Mouse (Mus musculus): ENCODE results near the gene Usp35. TPM values are rescaled to one million over a fixed set of nuclear protein-coding genes. Genes with fewer than 3 reads are reported as not detected.

Usp35 gene
- polyA plus RNA-seq, 1 experiment: 22.9 TPM

DNA sequence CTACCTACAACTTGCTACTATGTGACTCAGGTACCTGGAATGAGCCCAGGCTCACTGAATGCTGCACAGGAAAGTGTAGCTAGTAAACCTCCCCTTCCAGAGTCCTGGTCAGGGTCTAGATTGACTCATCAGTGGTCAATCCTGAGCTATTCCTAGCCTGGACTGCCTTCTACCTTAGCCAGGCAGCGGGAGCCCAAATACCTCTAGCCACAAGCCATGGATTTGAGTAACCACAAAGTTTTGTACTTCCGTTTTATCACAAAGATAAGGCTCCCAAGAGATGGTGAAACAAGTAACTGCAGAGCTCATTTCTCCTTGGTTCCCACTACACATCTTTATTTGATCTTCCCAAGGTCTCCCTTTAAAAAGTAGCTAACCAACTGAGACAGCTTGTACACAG lies 30.9 kb downstream of the Usp35 start:
- TF ChIP-seq POLR2A (IDR thresholded peaks at IDR 0.05; ENCODE audit: control insufficient read depth, extremely low read depth, insufficient read depth, low read length, poor library complexity) (no peak), CTCF (IDR thresholded peaks at IDR 0.05; ENCODE audit: borderline replicate concordance, control insufficient read depth, extremely low read depth, insufficient read depth, low read length, poor library complexity) (no peak)

DNA sequence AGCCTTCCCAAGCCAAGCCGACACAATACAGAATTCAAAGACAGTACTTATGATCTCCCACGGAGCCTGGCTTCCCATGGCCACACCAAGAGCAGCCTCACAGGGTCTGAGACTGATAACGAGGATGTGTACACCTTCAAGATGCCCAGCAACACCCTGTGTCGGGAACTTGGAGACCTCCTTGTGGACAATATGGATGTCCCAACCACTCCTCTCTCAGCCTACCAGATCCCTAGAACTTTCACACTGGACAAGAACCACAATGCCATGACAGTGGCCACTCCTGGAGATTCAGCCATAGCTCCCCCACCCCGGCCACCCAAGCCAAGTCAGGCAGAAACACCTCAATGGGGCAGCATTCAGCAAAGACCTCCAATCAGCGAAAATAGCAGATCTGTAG lies 32.9 kb downstream of the Usp35 start:
- TF ChIP-seq POLR2A (IDR thresholded peaks at IDR 0.05; ENCODE audit: control insufficient read depth, extremely low read depth, insufficient read depth, low read length, poor library complexity) (no peak), CTCF (IDR thresholded peaks at IDR 0.05; ENCODE audit: borderline replicate concordance, control insufficient read depth, extremely low read depth, insufficient read depth, low read length, poor library complexity) (no peak)
- no peak for DNase-seq

More for the DNA sequence above, 30.9 kb downstream of the Usp35 start:
- Histone ChIP-seq H3K4me3 (ENCODE audit: control insufficient read depth, insufficient read depth, low read length) (no peak overlapping the region), H3K36me3 (ENCODE audit: control insufficient read depth, insufficient read depth, low read length) (no peaks in the 10 kb centered on the region), H3K27ac (ENCODE audit: control insufficient read depth, insufficient read depth, low read length) (no peak overlapping the region), H3K27me3 (ENCODE audit: control insufficient read depth, insufficient read depth, low read length) (no peaks in the 10 kb centered on the region), H3K4me1 (replicated peaks; ENCODE audit: control insufficient read depth, insufficient read depth, low read length) (no peaks in the 10 kb centered on the region)
- 63% methylated on average over 2 of the region's 2 CpGs for WGBS
- DNase-seq: no peak

DNA sequence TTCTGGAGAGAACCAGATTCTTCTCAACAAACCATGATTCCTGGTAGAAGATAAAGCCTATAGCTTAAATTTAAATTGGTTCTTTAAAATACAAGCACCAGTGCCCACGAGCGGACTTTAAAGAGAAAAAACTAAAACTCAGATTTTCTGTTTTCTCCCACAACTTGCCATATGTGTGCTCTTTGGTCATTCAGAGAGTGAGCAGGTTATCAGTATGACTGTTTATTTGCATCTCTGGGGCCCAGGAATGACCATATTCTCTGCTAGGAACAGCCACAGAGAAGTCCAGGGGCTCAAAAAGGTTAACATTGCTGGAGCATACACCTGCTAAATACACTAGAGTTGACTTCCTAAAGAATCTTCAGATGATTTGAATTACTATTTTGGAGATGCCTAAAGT lies 33.5 kb downstream of the Usp35 start:
- no peak for DNase-seq
- Histone ChIP-seq H3K4me1 (replicated peaks; ENCODE audit: control insufficient read depth, insufficient read depth, low read length) (no peaks in the 10 kb centered on the region), H3K27me3 (ENCODE audit: control insufficient read depth, insufficient read depth, low read length) (no peaks in the 10 kb centered on the region), H3K27ac (ENCODE audit: control insufficient read depth, insufficient read depth, low read length) (no peak overlapping the region), H3K4me3 (ENCODE audit: control insufficient read depth, insufficient read depth, low read length) (no peak overlapping the region), H3K36me3 (ENCODE audit: control insufficient read depth, insufficient read depth, low read length) (no peaks in the 10 kb centered on the region)
- TF ChIP-seq CTCF (IDR thresholded peaks at IDR 0.05; ENCODE audit: borderline replicate concordance, control insufficient read depth, extremely low read depth, insufficient read depth, low read length, poor library complexity) (no peak), POLR2A (IDR thresholded peaks at IDR 0.05; ENCODE audit: control insufficient read depth, extremely low read depth, insufficient read depth, low read length, poor library complexity) (no peak)
- WGBS: 96% methylated on average over 2 of the region's 2 CpGs

More for the DNA sequence above, 32.9 kb downstream of the Usp35 start:
- Histone ChIP-seq H3K4me3 (ENCODE audit: control insufficient read depth, insufficient read depth, low read length) (no peak overlapping the region), H3K27me3 (ENCODE audit: control insufficient read depth, insufficient read depth, low read length) (no peaks in the 10 kb centered on the region), H3K4me1 (replicated peaks; ENCODE audit: control insufficient read depth, insufficient read depth, low read length) (no peaks in the 10 kb centered on the region), H3K27ac (ENCODE audit: control insufficient read depth, insufficient read depth, low read length) (no peak overlapping the region), H3K36me3 (ENCODE audit: control insufficient read depth, insufficient read depth, low read length) (no peaks in the 10 kb centered on the region)
- WGBS: 94% methylated on average over 6 of the region's 6 CpGs

DNA sequence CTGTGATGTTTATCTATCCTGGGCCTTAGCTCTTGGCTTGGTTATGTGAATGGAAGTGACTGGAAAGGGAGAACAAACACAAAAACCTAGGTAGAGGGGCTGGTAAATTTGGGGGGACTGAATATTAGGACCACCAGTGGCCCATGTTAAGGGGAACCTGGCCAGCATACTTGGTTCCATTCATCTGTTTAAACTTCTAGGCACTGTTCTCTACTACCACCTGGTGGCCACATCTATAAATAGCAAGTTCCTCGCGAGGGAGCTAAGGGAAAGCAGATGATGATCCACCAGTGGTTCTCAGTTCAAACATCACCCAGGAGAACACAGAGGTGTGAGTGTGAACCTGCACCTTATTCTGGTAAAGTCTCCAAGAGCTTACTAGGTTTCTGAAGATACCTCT lies 34.4 kb downstream of the Usp35 start:
- H3K27me3 ChIP-seq (ENCODE audit: control insufficient read depth, insufficient read depth, low read length): no peaks in the 10 kb centered on the region
- no peaks in the 10 kb centered on the region for H3K36me3 ChIP-seq (ENCODE audit: control insufficient read depth, insufficient read depth, low read length)
- H3K27ac ChIP-seq (ENCODE audit: control insufficient read depth, insufficient read depth, low read length): no peak overlapping the region
- no peak for TF ChIP-seq POLR2A (IDR thresholded peaks at IDR 0.05; ENCODE audit: control insufficient read depth, extremely low read depth, insufficient read depth, low read length, poor library complexity)
- TF ChIP-seq CTCF (IDR thresholded peaks at IDR 0.05; ENCODE audit: borderline replicate concordance, control insufficient read depth, extremely low read depth, insufficient read depth, low read length, poor library complexity): no peak
- no peaks in the 10 kb centered on the region for H3K4me1 ChIP-seq (replicated peaks; ENCODE audit: control insufficient read depth, insufficient read depth, low read length)
- DNase-seq: peak; percentile 42
- no peak overlapping the region for H3K4me3 ChIP-seq (ENCODE audit: control insufficient read depth, insufficient read depth, low read length)
- WGBS: 0% methylated on average over 2 of the region's 2 CpGs

DNA sequence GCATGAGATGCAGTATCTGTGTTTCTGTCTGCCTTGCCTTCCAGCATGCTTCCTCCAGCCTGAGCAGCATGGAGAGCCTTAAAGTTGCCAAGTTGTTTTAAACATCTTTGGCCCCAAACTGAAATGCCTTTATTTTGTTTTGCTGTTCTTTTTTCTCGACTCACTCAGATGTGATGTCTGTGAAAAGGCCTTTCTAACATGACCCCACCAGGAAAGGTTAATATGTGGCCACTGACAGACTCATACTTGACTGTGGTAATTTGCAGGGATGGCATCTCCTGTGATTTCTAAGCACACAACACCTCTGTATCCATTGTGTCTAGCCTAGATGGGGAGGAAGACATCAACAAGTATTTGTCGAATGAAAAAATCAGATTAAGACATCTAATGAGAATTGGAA lies 34.8 kb downstream of the Usp35 start:
- TF ChIP-seq POLR2A (IDR thresholded peaks at IDR 0.05; ENCODE audit: control insufficient read depth, extremely low read depth, insufficient read depth, low read length, poor library complexity): no peak
- no peak for TF ChIP-seq CTCF (IDR thresholded peaks at IDR 0.05; ENCODE audit: borderline replicate concordance, control insufficient read depth, extremely low read depth, insufficient read depth, low read length, poor library complexity)
- no peak for DNase-seq
- no peak overlapping the region for H3K27ac ChIP-seq (ENCODE audit: control insufficient read depth, insufficient read depth, low read length)
- H3K4me1 ChIP-seq (replicated peaks; ENCODE audit: control insufficient read depth, insufficient read depth, low read length): no peaks in the 10 kb centered on the region
- WGBS: 71% methylated on average over 2 of the region's 2 CpGs
- H3K36me3 ChIP-seq (ENCODE audit: control insufficient read depth, insufficient read depth, low read length): no peaks in the 10 kb centered on the region
- no peaks in the 10 kb centered on the region for H3K27me3 ChIP-seq (ENCODE audit: control insufficient read depth, insufficient read depth, low read length)
- H3K4me3 ChIP-seq (ENCODE audit: control insufficient read depth, insufficient read depth, low read length): no peak overlapping the region

DNA sequence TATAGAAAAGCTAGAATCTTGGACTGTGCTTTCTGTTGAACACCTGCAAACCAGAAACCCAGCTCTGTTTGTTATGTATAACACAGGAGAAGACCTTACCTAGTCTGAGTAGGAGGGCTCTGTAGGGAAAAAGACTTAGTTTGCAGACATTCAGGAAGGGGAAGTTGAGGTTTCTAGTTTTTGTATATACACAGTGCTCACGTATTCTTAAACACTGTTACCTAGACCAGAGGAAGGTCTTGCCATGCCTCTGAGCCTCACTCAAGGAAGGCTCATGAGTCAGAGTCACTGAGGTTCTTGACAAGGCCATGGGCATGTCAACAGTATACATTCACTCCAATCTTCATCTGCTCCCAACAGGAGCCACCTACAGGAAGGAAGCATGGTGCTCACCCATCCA lies 60.8 kb downstream of the Usp35 start:
- no peaks in the 10 kb centered on the region for H3K36me3 ChIP-seq (ENCODE audit: control insufficient read depth, insufficient read depth, low read length)
- DNase-seq: no peak
- no peaks in the 10 kb centered on the region for H3K4me1 ChIP-seq (replicated peaks; ENCODE audit: control insufficient read depth, insufficient read depth, low read length)
- TF ChIP-seq CTCF (IDR thresholded peaks at IDR 0.05; ENCODE audit: borderline replicate concordance, control insufficient read depth, extremely low read depth, insufficient read depth, low read length, poor library complexity) (no peak), POLR2A (IDR thresholded peaks at IDR 0.05; ENCODE audit: control insufficient read depth, extremely low read depth, insufficient read depth, low read length, poor library complexity) (no peak)
- H3K27ac ChIP-seq (ENCODE audit: control insufficient read depth, insufficient read depth, low read length): no peak overlapping the region
- no peaks in the 10 kb centered on the region for H3K27me3 ChIP-seq (ENCODE audit: control insufficient read depth, insufficient read depth, low read length)
- WGBS: 43% methylated on average over 1 of the region's 1 CpGs
- no peak overlapping the region for H3K4me3 ChIP-seq (ENCODE audit: control insufficient read depth, insufficient read depth, low read length)

DNA sequence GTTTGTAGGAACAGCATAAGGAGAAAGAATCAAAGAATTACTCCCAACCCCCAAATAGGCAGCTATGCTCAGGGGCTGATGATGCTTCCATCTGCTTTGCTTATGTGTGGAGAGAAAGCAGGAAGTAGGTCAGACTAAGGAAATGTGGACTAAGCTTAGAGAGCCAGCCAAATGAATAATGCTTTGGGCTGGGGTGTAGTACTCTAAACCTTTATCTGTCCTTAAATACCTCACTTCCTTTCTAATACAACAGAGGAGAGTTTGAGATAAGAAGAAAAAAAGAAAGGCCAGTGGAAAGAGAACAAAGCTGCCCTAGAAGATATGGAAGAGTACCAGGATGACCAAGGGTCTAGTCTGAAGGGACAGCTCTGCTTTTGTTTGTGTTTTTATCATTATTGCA lies 61.5 kb downstream of the Usp35 start:
- H3K27ac ChIP-seq (ENCODE audit: control insufficient read depth, insufficient read depth, low read length): no peak overlapping the region
- TF ChIP-seq POLR2A (IDR thresholded peaks at IDR 0.05; ENCODE audit: control insufficient read depth, extremely low read depth, insufficient read depth, low read length, poor library complexity): no peak
- TF ChIP-seq CTCF (IDR thresholded peaks at IDR 0.05; ENCODE audit: borderline replicate concordance, control insufficient read depth, extremely low read depth, insufficient read depth, low read length, poor library complexity): no peak
- H3K4me3 ChIP-seq (ENCODE audit: control insufficient read depth, insufficient read depth, low read length): no peak overlapping the region
- no peaks in the 10 kb centered on the region for H3K4me1 ChIP-seq (replicated peaks; ENCODE audit: control insufficient read depth, insufficient read depth, low read length)
- no peak for DNase-seq
- H3K27me3 ChIP-seq (ENCODE audit: control insufficient read depth, insufficient read depth, low read length): no peaks in the 10 kb centered on the region
- no peaks in the 10 kb centered on the region for H3K36me3 ChIP-seq (ENCODE audit: control insufficient read depth, insufficient read depth, low read length)

Data from thymus, adult 2 months (tissue).